Mouse (Mus musculus): ENCODE measurements around the gene Slc7a5. TPM values are rescaled to one million over a fixed set of nuclear protein-coding genes. Genes with fewer than 3 reads are reported as not detected.
A peak's percentile ranks its signal among the peaks of the same experiment; 100 is the strongest.

Gene Slc7a5
- polyA plus RNA-seq, 1 experiment from 2014 or later, result 26.4 TPM

DNA sequence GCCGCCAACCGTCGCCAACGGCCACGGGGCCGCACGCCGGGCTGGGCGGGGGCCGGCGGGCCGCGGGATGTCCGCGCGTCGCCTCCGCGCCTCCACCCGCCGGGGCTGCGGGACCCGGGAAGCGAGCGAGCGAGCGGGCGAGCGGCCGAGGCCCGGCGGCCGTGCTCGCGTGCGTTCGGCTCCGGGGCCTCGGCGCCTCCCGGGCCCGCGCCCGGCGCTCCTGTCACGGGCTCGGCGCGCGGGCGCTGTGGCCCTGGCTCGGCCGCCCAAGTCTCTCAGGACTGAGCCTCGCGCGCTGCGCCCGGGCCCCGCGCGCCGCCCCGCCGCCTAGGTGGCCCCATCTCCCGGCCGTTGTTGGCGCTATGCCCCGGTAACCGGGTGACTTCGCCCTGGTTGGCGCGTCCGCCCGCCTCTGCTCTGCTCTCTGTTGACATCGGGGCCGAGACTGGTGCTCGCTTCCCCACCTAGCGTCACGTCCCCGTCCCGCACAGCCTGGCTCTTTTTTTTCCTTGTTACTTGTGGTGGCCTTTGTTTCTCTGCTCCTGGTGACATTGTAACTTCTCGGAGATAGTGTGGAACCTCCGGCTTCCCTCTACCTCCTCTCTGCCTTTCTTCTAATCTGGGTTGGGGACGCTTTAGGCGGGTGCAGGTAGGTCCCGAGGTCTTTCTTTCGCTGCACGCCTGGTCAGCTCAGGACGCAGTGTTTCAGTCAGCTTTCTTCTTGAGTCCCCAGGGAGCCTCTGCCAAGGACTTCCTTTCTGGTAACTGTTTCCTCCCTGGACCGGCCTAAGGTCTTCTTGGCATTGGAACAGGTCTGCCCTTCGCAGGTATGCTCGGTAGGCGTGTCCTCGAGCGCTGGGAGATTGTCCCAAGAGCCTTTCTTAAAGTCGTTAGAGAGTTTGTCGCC, 43.5 kb upstream of the Slc7a5 start:
- peaks cover 35% of the 10 kb centered on the region for H3K4me1 ChIP-seq (replicated peaks; ENCODE audit: control insufficient read depth, insufficient read depth, low read length)
- H3K4me2 ChIP-seq (ENCODE audit: low read length), result peak overlapping the region; percentile 88
- H3K36me3 ChIP-seq (ENCODE audit: control insufficient read depth, insufficient read depth, low read length), result peaks cover 34% of the 10 kb centered on the region
- H3K4me3 ChIP-seq (ENCODE audit: low read depth, low read length), result peak overlapping the region; percentile 47
- no peaks in the 10 kb centered on the region for H3K9me3 ChIP-seq (ENCODE audit: control insufficient read depth, low read length)
- peak; percentile 73 for DNase-seq (ENCODE audit: low spot score)
- under 1% methylated on average over 83 of the region's 97 CpGs for WGBS
- ATAC-seq (replicated peaks; ENCODE audit: low FRiP score, low TSS enrichment, low read depth), result 0 out of 2 replicates have a peak, but pooled peaks have one; percentile 1
- peak overlapping the region; percentile 88 for H3K9ac ChIP-seq (ENCODE audit: low read length)
- peak overlapping the region; percentile 88 for H3K27ac ChIP-seq (ENCODE audit: low read depth)
- no peaks in the 10 kb centered on the region for H3K27me3 ChIP-seq (replicated peaks; ENCODE audit: control insufficient read depth, insufficient read depth, low read length)

DNA sequence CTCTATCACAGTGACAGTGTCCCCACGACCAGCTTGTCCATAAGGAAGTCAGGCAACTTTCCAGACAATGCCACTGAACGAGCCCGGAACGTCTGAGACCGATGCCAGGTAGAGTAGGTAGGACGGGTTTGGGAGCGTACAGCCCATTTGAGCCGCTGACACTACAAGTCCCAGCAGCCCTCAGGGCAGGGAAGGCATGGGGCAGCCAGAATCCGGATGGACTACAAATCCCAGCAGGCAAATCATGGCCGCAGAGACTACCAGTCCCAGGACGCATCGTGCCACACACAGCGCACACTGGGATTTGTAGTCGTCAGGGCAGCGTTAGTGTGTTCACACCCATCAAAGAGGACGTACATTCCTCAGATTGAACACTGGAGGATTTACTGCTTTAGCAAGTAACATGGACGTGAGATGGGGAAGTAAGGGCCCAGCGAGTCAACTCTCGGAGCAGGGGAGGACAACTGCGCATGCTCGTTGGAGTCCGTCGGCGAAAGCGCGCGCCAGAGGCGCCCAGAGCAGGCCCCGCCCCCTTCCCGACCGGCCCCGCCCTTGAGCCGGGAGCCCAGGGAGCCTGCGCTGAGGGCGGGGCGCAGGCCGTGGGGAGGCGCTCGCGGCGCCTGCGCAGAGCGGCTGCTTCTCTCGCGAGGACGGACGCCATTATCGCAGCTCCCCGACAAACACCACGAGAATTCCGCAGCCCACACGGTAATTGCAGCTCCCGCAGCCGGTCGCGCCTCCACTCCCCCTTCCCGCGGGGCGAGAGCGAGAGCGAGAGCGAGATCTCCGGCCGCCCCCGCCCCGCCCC, 42.7 kb upstream of the Slc7a5 start:
- peak; percentile 94 for ATAC-seq (replicated peaks; ENCODE audit: low FRiP score, low TSS enrichment, low read depth)
- Histone ChIP-seq H3K4me2 (ENCODE audit: low read length) (peak overlapping the region; percentile 88), H3K9ac (ENCODE audit: low read length) (peak overlapping the region; percentile 88), H3K27ac (ENCODE audit: low read depth) (peak overlapping the region; percentile 88), H3K4me1 (replicated peaks; ENCODE audit: control insufficient read depth, insufficient read depth, low read length) (peaks cover 34% of the 10 kb centered on the region), H3K4me3 (ENCODE audit: low read depth, low read length) (peak overlapping the region; percentile 47), H3K36me3 (ENCODE audit: control insufficient read depth, insufficient read depth, low read length) (peaks cover 25% of the 10 kb centered on the region), H3K27me3 (replicated peaks; ENCODE audit: control insufficient read depth, insufficient read depth, low read length) (no peaks in the 10 kb centered on the region), H3K9me3 (ENCODE audit: control insufficient read depth, low read length) (no peaks in the 10 kb centered on the region)
- peak; percentile 100 for DNase-seq (ENCODE audit: low spot score)
- WGBS, result under 1% methylated on average over 58 of the region's 66 CpGs

DNA sequence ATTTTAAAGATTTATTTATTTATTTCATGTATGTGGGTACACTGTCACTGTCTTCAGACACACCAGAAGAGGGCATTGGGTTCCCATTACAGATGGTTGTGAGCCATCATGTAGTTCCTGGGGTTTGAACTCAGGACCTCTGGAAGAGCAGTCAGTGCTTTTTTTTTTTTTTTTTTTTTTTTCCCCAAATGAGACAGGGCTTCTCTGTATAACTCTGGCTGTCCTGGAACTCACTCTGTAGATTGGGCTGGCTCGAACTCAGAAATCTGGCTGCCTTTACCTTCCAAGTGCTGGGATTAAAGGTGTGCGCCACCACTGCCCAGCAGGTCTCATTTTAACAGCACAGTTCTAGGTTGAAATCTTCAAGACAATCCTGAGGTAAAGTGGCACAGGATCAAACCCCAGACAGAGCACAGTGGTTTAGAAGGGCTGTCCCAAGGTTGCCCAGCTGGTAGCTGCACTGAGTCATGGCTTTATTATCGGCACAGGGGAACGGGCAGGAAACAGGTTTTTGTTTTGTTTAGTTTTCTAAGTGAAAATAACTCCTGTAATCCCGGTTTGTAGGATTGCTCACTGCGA, 41.8 kb upstream of the Slc7a5 start, which contains the start of gene Banp:
Gene Banp, plus strand, starts transcription at position 529 of the 579 bp plus-strand sequence.
- ATAC-seq (replicated peaks; ENCODE audit: low FRiP score, low TSS enrichment, low read depth) (no peak), DNase-seq (ENCODE audit: low spot score) (no peak)
- H3K36me3 ChIP-seq (ENCODE audit: control insufficient read depth, insufficient read depth, low read length), result peaks cover 18% of the 10 kb centered on the region
- peak within 1 kb of the TSS; percentile 88 for H3K27ac ChIP-seq (ENCODE audit: low read depth)
- H3K9me3 ChIP-seq (ENCODE audit: control insufficient read depth, low read length), result no peaks in the 10 kb centered on the region
- peaks cover 29% of the 10 kb centered on the region for H3K4me1 ChIP-seq (replicated peaks; ENCODE audit: control insufficient read depth, insufficient read depth, low read length)
- H3K4me2 ChIP-seq (ENCODE audit: low read length), result peak within 1 kb of the TSS; percentile 88
- no peaks in the 10 kb centered on the region for H3K27me3 ChIP-seq (replicated peaks; ENCODE audit: control insufficient read depth, insufficient read depth, low read length)
- peak within 1 kb of the TSS; percentile 88 for H3K9ac ChIP-seq (ENCODE audit: low read length)
- 62% methylated on average over 6 of the region's 6 CpGs for WGBS
- H3K4me3 ChIP-seq (ENCODE audit: low read depth, low read length), result peak within 1 kb of the TSS; percentile 47

DNA sequence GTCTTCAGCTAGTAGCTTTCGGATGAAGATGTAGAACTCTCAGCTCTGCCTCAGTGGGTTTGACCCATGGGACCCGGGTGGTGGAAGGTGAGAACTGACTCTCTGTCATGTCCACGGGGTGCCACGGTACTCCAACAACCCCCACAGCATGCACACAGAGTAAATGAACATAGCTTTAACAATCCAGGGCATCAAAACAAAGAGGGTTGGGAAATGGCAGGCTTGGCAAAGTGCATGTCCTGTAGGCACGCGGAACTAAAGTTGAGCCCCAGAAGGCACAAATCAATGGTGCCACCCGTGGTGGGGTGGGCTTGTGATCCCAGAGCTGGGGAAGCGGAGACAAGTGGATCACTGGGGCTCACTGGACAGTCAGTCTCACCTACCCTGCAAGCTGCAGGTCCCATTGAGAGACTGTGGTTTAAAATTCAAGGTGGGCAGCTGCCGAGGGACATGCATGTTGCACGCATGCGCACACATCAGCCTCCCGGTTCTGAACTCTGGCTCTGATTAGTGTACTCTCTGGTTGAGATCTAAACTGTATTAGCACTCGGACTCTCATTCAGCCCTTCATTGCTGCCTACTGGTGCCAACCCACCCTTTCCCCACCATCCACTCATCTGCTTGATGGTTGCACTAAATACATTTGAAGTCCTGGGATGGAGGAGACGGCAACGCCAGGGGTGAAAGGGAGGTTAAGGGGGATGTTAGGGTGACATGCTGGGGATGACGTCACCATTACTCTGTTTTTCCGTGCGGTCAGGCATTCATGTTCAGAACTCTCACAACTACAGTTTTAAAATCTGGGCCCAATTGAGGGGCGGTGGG, 41.0 kb upstream of the Slc7a5 start:
- no peak for DNase-seq (ENCODE audit: low spot score)
- Histone ChIP-seq H3K27me3 (replicated peaks; ENCODE audit: control insufficient read depth, insufficient read depth, low read length) (no peaks in the 10 kb centered on the region), H3K9ac (ENCODE audit: low read length) (peak overlapping the region; percentile 41; the same call in 1 of the 2 replicates), H3K9me3 (ENCODE audit: control insufficient read depth, low read length) (no peaks in the 10 kb centered on the region), H3K4me1 (replicated peaks; ENCODE audit: control insufficient read depth, insufficient read depth, low read length) (peaks cover 29% of the 10 kb centered on the region), H3K27ac (ENCODE audit: low read depth) (peak overlapping the region; percentile 81), H3K36me3 (ENCODE audit: control insufficient read depth, insufficient read depth, low read length) (peaks cover 10% of the 10 kb centered on the region; the same call in 1 of the 2 replicates), H3K4me2 (ENCODE audit: low read length) (peak overlapping the region; percentile 65), H3K4me3 (ENCODE audit: low read depth, low read length) (peak overlapping the region; percentile 34)
- no peak for ATAC-seq (replicated peaks; ENCODE audit: low FRiP score, low TSS enrichment, low read depth)
- WGBS, result 59% methylated on average over 19 of the region's 19 CpGs

DNA sequence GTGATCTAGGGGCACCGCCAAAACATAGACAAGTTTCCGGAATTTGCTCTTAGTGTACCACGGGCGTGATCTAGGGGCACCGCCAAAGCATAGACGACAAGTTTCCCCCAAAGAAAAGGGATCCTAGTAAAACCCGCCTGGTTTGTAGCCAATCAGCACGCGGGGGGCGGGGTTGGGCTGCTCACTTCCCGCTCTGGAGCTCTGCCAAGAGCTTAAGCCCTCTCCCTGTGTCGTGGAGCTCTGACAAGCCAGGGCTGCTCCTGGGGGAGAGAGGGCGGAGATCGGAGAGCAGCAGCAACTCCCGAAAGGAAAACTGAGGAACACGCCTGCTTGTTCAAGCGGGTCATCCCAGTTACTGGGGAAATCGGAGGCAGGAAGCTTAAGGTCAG, 40.3 kb upstream of the Slc7a5 start:
- Histone ChIP-seq H3K4me2 (ENCODE audit: low read length) (peak overlapping the region; percentile 65), H3K36me3 (ENCODE audit: control insufficient read depth, insufficient read depth, low read length) (peaks cover 5% of the 10 kb centered on the region; the same call in 1 of the 2 replicates), H3K27ac (ENCODE audit: low read depth) (peak overlapping the region; percentile 81), H3K4me1 (replicated peaks; ENCODE audit: control insufficient read depth, insufficient read depth, low read length) (peaks cover 29% of the 10 kb centered on the region), H3K4me3 (ENCODE audit: low read depth, low read length) (peak overlapping the region; percentile 34), H3K27me3 (replicated peaks; ENCODE audit: control insufficient read depth, insufficient read depth, low read length) (no peaks in the 10 kb centered on the region), H3K9ac (ENCODE audit: low read length) (peak overlapping the region; percentile 41), H3K9me3 (ENCODE audit: control insufficient read depth, low read length) (no peaks in the 10 kb centered on the region)
- DNase-seq (ENCODE audit: low spot score), result peak; percentile 97
- peak; percentile 42 for ATAC-seq (replicated peaks; ENCODE audit: low FRiP score, low TSS enrichment, low read depth)
- under 1% methylated on average over 18 of the region's 18 CpGs for WGBS

DNA sequence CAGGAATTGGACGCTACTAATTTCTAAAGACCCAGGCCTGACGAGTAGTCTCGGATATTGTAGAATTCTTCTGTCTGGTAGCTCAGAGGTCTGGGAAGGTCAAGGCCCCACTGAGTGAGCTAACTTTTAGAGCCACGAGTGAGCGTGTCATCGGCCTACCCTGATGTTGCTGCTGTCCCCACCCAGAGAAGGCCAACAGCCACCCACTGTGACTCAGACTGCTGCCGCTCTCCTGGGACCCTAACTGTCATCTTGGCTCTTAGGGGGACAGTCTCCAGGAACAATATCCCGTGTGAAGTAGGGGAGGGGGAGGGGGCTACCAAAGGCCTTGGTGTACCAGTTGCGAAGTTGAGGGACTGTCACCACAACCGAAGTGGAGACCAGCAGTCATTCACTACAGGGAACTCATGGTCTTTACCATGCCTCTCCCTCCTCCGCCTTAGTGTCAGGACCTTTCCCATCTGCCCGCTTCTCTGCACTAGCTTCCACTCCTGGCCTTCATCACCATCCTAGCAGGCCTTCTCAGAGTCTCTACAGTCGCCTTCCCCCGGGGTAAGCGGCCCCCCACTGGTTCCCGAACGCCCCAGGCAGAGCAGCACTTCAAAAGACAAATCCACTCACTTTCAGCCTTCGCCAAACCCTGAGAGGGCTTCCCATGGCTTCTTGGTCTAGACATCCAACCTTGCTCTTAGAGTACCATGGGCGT, 39.7 kb upstream of the Slc7a5 start:
- H3K27me3 ChIP-seq (replicated peaks; ENCODE audit: control insufficient read depth, insufficient read depth, low read length), result no peaks in the 10 kb centered on the region
- peak overlapping the region; percentile 41 for H3K9ac ChIP-seq (ENCODE audit: low read length)
- peak overlapping the region; percentile 34 for H3K4me3 ChIP-seq (ENCODE audit: low read depth, low read length)
- H3K4me2 ChIP-seq (ENCODE audit: low read length), result peak overlapping the region; percentile 65
- 0 out of 2 replicates have a peak, but pooled peaks cover under 1% of the 10 kb centered on the region for H3K36me3 ChIP-seq (ENCODE audit: control insufficient read depth, insufficient read depth, low read length)
- H3K27ac ChIP-seq (ENCODE audit: low read depth), result peak overlapping the region; percentile 81
- no peak for DNase-seq (ENCODE audit: low spot score)
- 31% methylated on average over 19 of the region's 19 CpGs for WGBS
- no peak for ATAC-seq (replicated peaks; ENCODE audit: low FRiP score, low TSS enrichment, low read depth)
- no peaks in the 10 kb centered on the region for H3K9me3 ChIP-seq (ENCODE audit: control insufficient read depth, low read length)
- peaks cover 27% of the 10 kb centered on the region for H3K4me1 ChIP-seq (replicated peaks; ENCODE audit: control insufficient read depth, insufficient read depth, low read length)

DNA sequence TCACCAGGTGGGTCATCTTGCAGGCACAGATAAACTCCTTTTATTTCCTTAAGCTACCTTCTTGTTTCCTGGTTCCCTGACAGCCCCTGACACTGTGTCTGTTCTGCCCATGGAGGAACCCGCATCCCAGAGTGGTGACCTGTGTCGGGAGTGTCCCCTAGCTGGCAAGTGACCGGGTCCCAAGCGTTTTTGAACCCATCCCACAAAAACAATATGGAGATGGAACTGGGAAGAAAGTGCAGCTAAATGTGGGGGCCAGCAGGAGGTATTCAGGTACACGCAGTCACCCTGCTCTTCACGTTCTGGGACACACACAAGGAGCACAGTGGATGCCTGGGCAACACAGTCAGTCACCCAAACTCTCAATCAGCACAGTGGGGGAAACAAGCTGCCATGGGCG, 38.9 kb upstream of the Slc7a5 start:
- Histone ChIP-seq H3K4me2 (ENCODE audit: low read length) (no peak overlapping the region), H3K27me3 (replicated peaks; ENCODE audit: control insufficient read depth, insufficient read depth, low read length) (no peaks in the 10 kb centered on the region), H3K9ac (ENCODE audit: low read length) (no peak overlapping the region), H3K36me3 (ENCODE audit: control insufficient read depth, insufficient read depth, low read length) (no peaks in the 10 kb centered on the region), H3K27ac (ENCODE audit: low read depth) (no peak overlapping the region), H3K4me3 (ENCODE audit: low read depth, low read length) (no peak overlapping the region), H3K4me1 (replicated peaks; ENCODE audit: control insufficient read depth, insufficient read depth, low read length) (peaks cover 18% of the 10 kb centered on the region), H3K9me3 (ENCODE audit: control insufficient read depth, low read length) (no peaks in the 10 kb centered on the region)
- no peak for ATAC-seq (replicated peaks; ENCODE audit: low FRiP score, low TSS enrichment, low read depth)
- DNase-seq (ENCODE audit: low spot score), result no peak
- WGBS, result 89% methylated on average over 7 of the region's 7 CpGs
